Mouse (Mus musculus) midbrain, embryonic 13.5 days (tissue): ENCODE measurements at regions not wholly inside any gene's neighbourhood (a gene's known extent, or its start where the extent isn't known, plus 50 kb on each side); places are given as distances from the start of the nearest gene placed in this dataset.
"Not testable (repeated sequence)": the region's sequence is repeated elsewhere in the genome, so short reads cannot be mapped to it uniquely, and the experiment has no call there.

Experiments used
- ATAC-seq: fragments of 200-750 bp; cut with Nextera tagmentation; 2 replicates; pipeline ENCODE4 v1.8.0; 2017; ENCODE audit warnings: mild to moderate bottlenecking, moderate TSS enrichment, moderate library complexity
- H3K27ac ChIP-seq: fragments of 300-500 bp; sonication (generic); 2 replicates; pipeline ENCODE4 v1.5.1; 2015; ENCODE audit warnings: inconsistent platforms, mild to moderate bottlenecking, moderate library complexity
- H3K27me3 ChIP-seq: fragments of 300-500 bp; sonication (generic); 2 replicates; pipeline ENCODE4 v1.6.1; 2015; ENCODE audit warnings: mild to moderate bottlenecking, inconsistent platforms
- H3K36me3 ChIP-seq: fragments of 300-500 bp; sonication (generic); 2 replicates; pipeline ENCODE4 v1.6.1; 2015; ENCODE audit warnings: mild to moderate bottlenecking, inconsistent platforms
- H3K4me1 ChIP-seq: fragments of 300-500 bp; sonication (generic); replicated peaks from 2 replicates; pipeline ENCODE4 v1.6.1; 2015; ENCODE audit warnings: inconsistent platforms
- H3K4me2 ChIP-seq: fragments of 300-500 bp; sonication (generic); replicated peaks from 2 replicates; pipeline ENCODE4 v1.6.1; 2015; ENCODE audit warnings: moderate library complexity, mild to moderate bottlenecking, inconsistent platforms
- H3K4me3 ChIP-seq: fragments of 300-500 bp; sonication (generic); replicated peaks from 2 replicates; pipeline ENCODE4 v1.5.1; 2015; ENCODE audit warnings: mild to moderate bottlenecking, inconsistent platforms
- H3K9ac ChIP-seq: fragments of 300-500 bp; sonication (generic); replicated peaks from 2 replicates; pipeline ENCODE4 v1.6.1; 2015; ENCODE audit warnings: mild to moderate bottlenecking, inconsistent platforms
- H3K9me3 ChIP-seq: fragments of 300-500 bp; sonication (generic); 2 replicates; pipeline ENCODE4 v1.6.1; 2016; ENCODE audit warnings: mild to moderate bottlenecking, inconsistent platforms
- WGBS: fragments of 180-500 bp; shearing (Covaris S2); methylation state at CpG from one replicate; pipeline ENCODE4 v1.1.7; 2015; 5-methylcytosine and 5-hydroxymethylcytosine counted together

DNA sequence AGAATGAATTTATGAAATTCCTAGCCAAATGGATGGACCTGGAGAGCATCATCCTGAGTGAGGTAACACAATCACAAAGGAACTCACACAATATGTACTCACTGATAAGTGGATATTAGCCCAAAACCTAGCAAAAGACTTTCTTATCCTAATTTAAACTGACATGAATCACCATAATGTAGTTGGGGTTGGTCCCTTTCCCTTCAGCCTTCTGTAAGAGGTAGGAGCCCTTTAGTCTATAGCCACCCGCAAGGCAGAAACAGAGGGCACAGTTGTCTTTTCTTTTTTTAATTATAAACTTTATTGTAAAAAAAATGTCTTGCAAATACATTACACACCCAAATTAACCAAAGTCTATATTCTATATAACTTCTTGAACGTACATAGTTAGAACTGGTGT, 81.3 kb downstream of the Ogfrl1 start:
- 96% methylated on average over 2 of the region's 2 CpGs for WGBS
- H3K9me3 ChIP-seq, H3K4me2 ChIP-seq, H3K4me1 ChIP-seq, H3K9ac ChIP-seq, ATAC-seq, H3K27ac ChIP-seq, H3K4me3 ChIP-seq, H3K36me3 ChIP-seq, H3K27me3 ChIP-seq: not testable (repeated sequence)

DNA sequence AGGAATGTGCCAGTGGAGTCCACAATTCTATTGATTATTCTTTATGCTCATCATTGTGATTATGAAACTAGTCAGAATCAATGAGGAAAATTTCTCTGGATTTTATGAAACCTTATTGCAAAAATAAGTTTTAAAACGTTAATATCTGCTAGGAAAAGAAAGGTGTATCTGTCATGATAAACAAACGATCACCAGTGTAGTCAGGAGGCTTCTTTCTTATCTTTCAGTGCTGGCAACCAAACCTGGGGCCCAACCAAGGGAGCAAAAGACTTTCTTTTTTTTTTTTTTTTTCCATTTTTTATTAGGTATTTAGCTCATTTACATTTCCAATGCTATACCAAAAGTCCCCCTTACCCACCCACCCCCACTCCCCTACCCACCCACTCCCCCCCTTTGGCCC, 82.7 kb downstream of the Ogfrl1 start:
- not testable (repeated sequence) for H3K4me3 ChIP-seq, H3K9ac ChIP-seq, H3K27me3 ChIP-seq, H3K4me2 ChIP-seq, H3K36me3 ChIP-seq, ATAC-seq, H3K9me3 ChIP-seq, H3K27ac ChIP-seq, H3K4me1 ChIP-seq
- 91% methylated on average over 2 of the region's 2 CpGs for WGBS

DNA sequence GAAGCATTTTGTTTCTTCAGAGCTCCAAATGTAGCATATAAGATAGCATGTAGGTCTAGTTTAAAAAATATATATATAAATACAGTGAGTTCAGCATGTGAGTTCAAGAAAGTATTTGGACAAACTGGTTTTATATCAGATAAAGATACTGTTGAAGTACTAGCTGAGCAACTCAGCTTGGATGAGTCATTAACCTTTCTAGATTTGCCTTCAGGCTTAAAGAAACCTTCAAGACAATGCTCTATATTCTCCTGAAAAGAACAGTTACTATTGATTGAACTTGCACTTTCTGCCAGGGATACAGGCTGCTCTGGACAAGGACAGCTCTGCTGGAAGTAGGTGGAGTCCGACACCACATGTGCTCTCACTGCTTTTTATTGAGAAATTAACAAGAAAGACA, 104.9 kb downstream of the Ogfrl1 start:
- Histone ChIP-seq H3K9ac (no peak overlapping the region), H3K4me3 (no peak overlapping the region), H3K27ac (no peak overlapping the region), H3K9me3 (no peaks in the 10 kb centered on the region), H3K4me2 (no peak overlapping the region), H3K27me3 (no peaks in the 10 kb centered on the region), H3K36me3 (no peaks in the 10 kb centered on the region), H3K4me1 (no peaks in the 10 kb centered on the region)
- 96% methylated on average over 1 of the region's 1 CpGs for WGBS
- ATAC-seq: no peak

DNA sequence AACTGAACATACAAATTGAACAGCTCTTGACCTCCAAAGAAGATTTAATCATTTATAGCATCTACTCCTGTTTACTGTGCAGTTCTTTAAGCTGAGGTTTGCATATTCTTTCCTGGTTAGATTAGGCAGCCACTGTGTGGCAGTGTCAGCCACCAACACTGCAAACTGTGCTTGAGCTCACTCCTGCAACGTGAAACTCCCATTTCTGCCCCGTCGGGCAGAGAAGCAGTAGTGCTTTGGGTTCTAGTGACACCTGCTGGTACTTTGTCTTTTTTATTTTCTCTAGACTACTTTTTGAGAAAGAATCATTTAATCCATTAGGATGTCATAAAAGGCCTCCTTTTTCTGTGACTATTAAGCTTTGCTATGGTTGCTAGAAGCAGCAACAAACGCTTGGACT, 110.8 kb downstream of the Ogfrl1 start:
- peak; percentile 67 for ATAC-seq

DNA sequence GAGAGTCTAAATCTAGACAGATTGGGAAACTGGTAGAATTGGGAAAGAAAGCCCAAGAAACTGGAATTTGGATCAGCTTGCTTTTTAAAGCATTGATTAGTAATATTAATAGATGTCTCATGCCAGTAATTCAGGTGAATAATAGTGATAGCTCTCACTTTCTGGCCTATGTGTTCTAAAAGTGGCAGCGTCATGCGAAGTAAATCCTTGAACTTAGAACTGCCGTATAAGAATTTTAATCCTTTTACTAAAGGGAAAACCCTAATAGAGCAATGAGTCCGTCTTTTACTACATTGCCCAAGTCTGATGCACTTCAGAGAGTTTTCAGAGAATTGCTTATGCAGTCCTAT, 114.7 kb downstream of the Ogfrl1 start:
- H3K9ac ChIP-seq: no peak overlapping the region
- ATAC-seq: no peak

More for the DNA sequence above, 110.8 kb downstream of the Ogfrl1 start:
- H3K27me3 ChIP-seq: no peaks in the 10 kb centered on the region
- H3K36me3 ChIP-seq: no peaks in the 10 kb centered on the region
- H3K9ac ChIP-seq: no peak overlapping the region
- H3K4me2 ChIP-seq: no peak overlapping the region
- H3K27ac ChIP-seq: no peak overlapping the region
- WGBS: 22% methylated on average over 4 of the region's 4 CpGs
- no peaks in the 10 kb centered on the region for H3K4me1 ChIP-seq
- H3K9me3 ChIP-seq: no peaks in the 10 kb centered on the region
- H3K4me3 ChIP-seq: no peak overlapping the region

DNA sequence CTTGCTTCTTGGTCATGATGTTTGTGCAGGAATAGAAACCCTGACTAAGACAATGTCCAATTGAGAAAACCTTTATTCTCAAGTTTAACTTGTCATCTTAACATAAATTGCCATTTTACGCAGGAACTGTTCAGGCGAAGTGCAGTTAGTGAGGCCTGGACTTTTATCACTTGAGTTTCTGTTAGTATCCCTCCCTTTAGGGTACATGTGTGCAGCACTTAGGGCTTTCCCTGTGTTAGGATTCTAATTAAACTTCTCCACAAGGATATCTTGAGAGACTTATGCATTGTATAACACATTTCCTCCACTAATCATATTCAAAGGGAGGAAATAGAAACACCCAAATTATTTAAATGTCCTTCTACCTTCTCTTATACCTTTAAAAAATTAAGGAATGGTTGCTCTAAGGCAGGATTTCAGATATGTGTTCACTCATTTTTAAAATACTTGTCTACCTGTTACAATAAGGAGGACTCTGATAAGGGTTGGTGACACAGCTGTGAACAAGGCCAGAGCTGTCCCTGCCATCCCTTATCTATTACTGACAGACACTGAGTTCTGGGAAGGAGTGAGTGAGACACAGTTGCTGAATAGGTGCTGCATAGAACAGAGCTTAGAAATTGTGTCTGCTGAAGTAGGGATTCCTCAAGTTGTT, 115.2 kb downstream of the Ogfrl1 start:
- ATAC-seq: no peak
- H3K4me1 ChIP-seq: no peaks in the 10 kb centered on the region
- no peak overlapping the region for H3K9ac ChIP-seq
- H3K9me3 ChIP-seq: no peaks in the 10 kb centered on the region
- 96% methylated on average over 2 of the region's 2 CpGs for WGBS
- H3K27ac ChIP-seq: no peak overlapping the region
- H3K36me3 ChIP-seq: peaks cover 3% of the 10 kb centered on the region
- no peaks in the 10 kb centered on the region for H3K27me3 ChIP-seq
- H3K4me3 ChIP-seq: no peak overlapping the region
- H3K4me2 ChIP-seq: no peak overlapping the region

More for the DNA sequence above, 114.7 kb downstream of the Ogfrl1 start:
- Histone ChIP-seq H3K9me3 (no peaks in the 10 kb centered on the region), H3K4me3 (no peak overlapping the region), H3K36me3 (peaks cover 3% of the 10 kb centered on the region), H3K27ac (no peak overlapping the region), H3K4me2 (no peak overlapping the region), H3K27me3 (no peaks in the 10 kb centered on the region), H3K4me1 (no peaks in the 10 kb centered on the region)
- WGBS: 82% methylated on average over 4 of the region's 4 CpGs

DNA sequence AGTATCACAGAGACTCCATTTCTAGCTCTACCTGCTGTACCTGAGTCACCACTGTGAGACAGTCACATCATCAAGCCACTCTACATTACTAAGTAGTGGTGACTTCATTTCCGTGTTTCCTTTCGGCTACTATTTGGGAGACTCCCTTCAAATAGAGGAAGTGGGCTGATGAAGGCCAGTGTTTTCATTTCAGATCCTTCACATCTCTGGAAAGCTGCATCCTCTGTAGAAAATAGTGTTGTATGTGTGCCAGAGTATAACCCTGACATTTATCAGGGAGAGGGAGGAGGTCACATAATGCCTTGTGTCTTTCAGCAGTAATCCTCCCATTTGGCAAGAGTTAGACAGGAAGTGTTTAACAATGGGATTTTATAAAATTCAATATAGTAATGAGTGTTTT, 117.7 kb downstream of the Ogfrl1 start:
- 92% methylated on average over 2 of the region's 2 CpGs for WGBS
- no peaks in the 10 kb centered on the region for H3K9me3 ChIP-seq
- H3K27ac ChIP-seq: no peak overlapping the region
- no peak overlapping the region for H3K4me2 ChIP-seq
- no peak overlapping the region for H3K4me3 ChIP-seq
- no peaks in the 10 kb centered on the region for H3K4me1 ChIP-seq
- no peaks in the 10 kb centered on the region for H3K27me3 ChIP-seq
- no peak for ATAC-seq
- peaks cover 6% of the 10 kb centered on the region for H3K36me3 ChIP-seq
- no peak overlapping the region for H3K9ac ChIP-seq

DNA sequence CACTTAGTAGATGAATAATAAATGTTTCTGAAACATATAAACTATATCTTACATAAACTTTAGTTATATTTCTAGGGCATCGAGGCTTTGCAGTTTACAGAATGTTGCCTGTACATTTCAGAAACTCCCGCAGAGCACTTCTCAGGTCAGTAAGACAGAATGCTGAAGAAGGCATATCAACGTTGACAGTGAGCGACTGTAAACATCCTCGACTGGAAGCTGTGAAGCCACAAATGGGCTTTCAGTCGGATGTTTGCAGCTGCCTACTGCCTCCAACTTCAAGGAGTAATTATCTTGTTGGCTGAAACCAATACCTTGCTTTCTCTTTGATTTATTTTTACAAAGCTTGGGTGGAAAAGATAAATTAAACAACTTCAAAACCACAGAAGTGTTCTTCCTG, 125.5 kb downstream of the Ogfrl1 start:
- Histone ChIP-seq H3K36me3 (peaks cover 7% of the 10 kb centered on the region; the same call in 1 of the 2 replicates), H3K4me1 (no peaks in the 10 kb centered on the region), H3K4me2 (no peak overlapping the region), H3K27me3 (no peaks in the 10 kb centered on the region), H3K27ac (no peak overlapping the region), H3K9me3 (no peaks in the 10 kb centered on the region), H3K4me3 (no peak overlapping the region), H3K9ac (no peak overlapping the region)
- no peak for ATAC-seq
- 76% methylated on average over 6 of the region's 6 CpGs for WGBS

DNA sequence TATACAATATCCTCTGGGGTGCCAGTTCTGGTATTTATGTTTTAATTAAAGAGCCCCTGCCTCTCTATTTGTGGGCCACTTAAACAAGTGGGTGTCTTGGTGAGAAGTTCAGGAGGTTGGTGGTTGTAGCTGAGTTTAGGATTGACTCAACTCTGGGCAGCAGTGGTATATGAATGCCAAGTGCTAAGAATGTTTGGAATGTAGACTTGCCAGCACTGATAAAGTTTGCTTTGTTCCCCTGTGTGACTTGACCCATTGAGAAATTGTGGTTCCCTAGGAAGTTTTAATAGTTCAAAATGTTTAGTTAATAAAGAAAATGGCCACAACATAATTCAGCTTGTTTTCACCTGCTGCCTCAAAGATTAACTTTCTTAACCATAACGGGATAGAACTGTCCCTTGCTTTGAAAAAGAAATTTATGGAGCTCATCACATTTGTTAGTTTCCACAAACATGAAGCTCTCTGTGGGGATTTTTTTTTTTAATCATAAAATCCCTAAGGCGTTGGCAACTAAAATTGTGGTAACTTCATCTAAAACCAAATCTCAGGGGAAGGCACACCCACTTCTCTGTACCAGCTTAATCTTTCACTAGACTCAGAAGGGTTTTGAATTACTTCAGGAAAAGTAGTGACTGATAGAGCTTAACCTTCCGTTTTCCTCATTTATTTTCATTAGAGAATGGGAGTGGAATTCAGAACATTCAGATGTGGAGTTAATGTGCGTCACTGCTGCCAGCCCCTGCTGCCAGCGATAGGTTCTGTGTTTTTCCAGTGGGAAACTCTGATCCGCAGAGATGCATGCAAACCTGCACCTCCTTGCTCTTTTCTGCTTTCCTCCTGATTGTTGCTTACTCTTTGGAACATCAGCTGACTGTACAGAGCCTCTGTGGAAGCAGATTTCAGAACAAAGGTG, 126.4 kb downstream of the Ogfrl1 start:
- Histone ChIP-seq H3K4me2 (no peak overlapping the region), H3K4me1 (no peaks in the 10 kb centered on the region), H3K36me3 (peaks cover 7% of the 10 kb centered on the region; the same call in 1 of the 2 replicates), H3K9me3 (no peaks in the 10 kb centered on the region), H3K4me3 (no peak overlapping the region), H3K27ac (no peak overlapping the region), H3K27me3 (no peaks in the 10 kb centered on the region), H3K9ac (no peak overlapping the region)
- ATAC-seq: no peak
- 67% methylated on average over 6 of the region's 6 CpGs for WGBS

DNA sequence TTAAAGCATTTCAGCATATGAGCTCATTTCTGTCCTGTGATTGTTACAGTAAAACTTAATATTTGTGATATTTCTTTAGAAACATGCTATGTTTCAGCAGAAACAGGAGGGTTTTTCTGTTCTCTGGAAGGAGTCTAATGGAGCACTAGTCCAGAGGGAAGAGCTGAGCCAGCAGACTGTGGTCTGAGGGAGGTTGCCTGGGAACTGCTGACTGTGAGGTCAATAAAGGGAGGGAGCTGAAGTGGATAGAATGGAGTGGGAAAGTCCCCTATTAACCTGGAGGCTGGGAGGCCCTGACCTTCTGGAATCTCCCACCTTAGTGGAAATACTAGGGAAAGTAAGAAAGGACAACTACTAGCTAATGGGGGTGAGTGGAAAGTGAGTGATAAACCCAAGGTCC, 129.5 kb downstream of the Ogfrl1 start:
- Histone ChIP-seq H3K4me2 (no peak overlapping the region), H3K4me3 (no peak overlapping the region), H3K27me3 (no peaks in the 10 kb centered on the region), H3K9me3 (no peaks in the 10 kb centered on the region), H3K9ac (no peak overlapping the region), H3K36me3 (peaks cover 4% of the 10 kb centered on the region; the same call in 1 of the 2 replicates), H3K4me1 (peaks cover 4% of the 10 kb centered on the region), H3K27ac (no peak overlapping the region)
- ATAC-seq: no peak

DNA sequence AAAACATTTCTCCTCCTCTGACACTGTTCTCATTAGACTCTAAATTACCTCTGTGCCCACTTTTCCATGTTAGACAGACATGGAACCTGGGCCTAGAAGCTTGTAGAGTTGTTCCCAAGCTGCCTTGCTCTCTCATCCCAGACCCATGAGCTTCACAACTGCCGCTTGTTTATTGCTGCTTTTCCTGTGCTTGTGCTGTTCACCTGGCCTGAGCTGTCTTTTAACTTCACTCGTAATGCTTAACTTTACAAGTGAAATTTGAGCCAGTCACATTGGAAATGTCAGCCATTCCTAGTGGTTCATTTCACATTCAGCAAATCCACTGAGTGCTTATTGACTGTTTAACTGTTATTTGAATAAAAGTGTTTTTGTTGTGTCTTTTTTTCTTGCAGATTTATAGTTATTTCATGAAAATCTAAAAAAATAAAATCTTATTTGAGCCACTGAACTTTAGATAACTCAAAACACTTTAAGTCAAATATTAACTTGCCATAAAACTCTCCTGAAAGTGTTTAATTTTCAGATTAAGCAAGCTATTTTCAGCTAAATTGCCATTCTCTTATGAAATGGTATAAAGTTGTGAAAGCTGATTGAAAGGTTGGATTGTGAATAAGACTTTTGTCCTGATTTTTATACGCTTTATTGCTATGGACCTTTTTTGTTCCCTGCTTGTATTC, 131.9 kb downstream of the Ogfrl1 start:
- no peaks in the 10 kb centered on the region for H3K9me3 ChIP-seq
- no peak overlapping the region for H3K4me3 ChIP-seq
- WGBS: 76% methylated on average over 3 of the region's 3 CpGs
- H3K27ac ChIP-seq: no peak overlapping the region
- no peak overlapping the region for H3K4me2 ChIP-seq
- ATAC-seq: no peak
- no peaks in the 10 kb centered on the region for H3K27me3 ChIP-seq
- H3K36me3 ChIP-seq: peaks cover 4% of the 10 kb centered on the region; the same call in 1 of the 2 replicates
- no peak overlapping the region for H3K9ac ChIP-seq
- H3K4me1 ChIP-seq: peaks cover 4% of the 10 kb centered on the region

DNA sequence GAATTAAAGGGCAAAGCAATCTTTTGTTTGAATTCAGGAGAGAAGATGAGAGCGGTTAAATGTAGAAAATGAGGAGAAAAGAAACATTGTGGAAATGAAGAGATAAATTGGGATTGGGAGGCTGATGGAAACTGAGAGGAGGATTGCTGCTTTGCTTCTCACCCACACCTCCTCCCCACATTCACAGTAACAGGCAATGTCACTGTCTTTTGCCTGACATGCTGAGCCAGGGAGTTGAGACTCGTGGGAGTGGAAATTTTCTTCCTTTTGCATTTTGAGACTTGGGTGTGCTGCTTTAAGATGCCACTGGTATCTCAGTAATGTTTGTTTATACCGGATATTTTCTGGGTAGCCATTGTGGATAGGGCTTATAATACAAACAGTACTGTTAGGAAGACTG, 133.3 kb downstream of the Ogfrl1 start:
- WGBS: 70% methylated on average over 3 of the region's 3 CpGs

More for the DNA sequence above, 133.3 kb downstream of the Ogfrl1 start:
- Histone ChIP-seq H3K4me1 (peaks cover 15% of the 10 kb centered on the region), H3K4me2 (no peak overlapping the region), H3K27me3 (no peaks in the 10 kb centered on the region), H3K4me3 (no peak overlapping the region), H3K9me3 (no peaks in the 10 kb centered on the region), H3K36me3 (peaks cover under 1% of the 10 kb centered on the region; the same call in 1 of the 2 replicates), H3K27ac (no peak overlapping the region), H3K9ac (no peak overlapping the region)
- ATAC-seq: no peak
